Mouse (Mus musculus) testis, adult 2 months (tissue): ENCODE results near the gene Fcer1g.

Source experiments
- CTCF ChIP-seq: fragments of 200-500 bp; IDR thresholded peaks from 2 replicates; pipeline ENCODE4 v1.5.1; 2012; ENCODE audit warnings: low read depth, mild to moderate bottlenecking, inconsistent platforms, low read length, moderate library complexity; ENCODE audit not compliant: control insufficient read depth, insufficient read depth, insufficient replicate concordance
- POLR2A ChIP-seq: fragments of 200-500 bp; IDR thresholded peaks from 2 replicates; pipeline ENCODE4 v1.6.1; 2012; ENCODE audit warnings: low read depth, mild to moderate bottlenecking, inconsistent platforms, low read length, moderate library complexity; ENCODE audit not compliant: control insufficient read depth

DNA sequence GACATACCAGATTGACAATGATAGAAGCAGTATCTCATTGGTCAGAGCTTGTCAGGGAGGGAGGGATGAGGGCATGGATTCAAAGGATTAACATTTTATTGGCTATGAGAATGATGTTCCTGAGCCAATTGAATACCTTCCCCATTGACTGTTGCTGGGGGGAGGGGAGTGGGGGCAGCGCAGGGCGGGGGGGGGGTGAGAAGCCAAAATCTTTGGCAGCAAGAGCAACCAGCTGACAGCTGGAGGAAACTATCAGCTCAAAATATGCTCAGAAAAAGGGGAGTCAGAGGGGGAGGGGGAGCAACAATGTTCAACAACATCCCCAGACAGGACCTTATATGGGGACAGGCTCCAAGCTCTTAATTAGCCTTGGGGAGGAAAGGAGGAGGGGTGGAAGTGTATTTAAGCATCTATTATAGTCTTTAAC lies 29.0 kb upstream of the Fcer1g start:
- no peak for TF ChIP-seq CTCF
- TF ChIP-seq POLR2A: no peak
